Mouse (Mus musculus): ENCODE measurements at regions not wholly inside any gene's neighbourhood (a gene's known extent, or its start where the extent isn't known, plus 50 kb on each side); places are given as distances from the start of the nearest gene placed in this dataset.

DNA sequence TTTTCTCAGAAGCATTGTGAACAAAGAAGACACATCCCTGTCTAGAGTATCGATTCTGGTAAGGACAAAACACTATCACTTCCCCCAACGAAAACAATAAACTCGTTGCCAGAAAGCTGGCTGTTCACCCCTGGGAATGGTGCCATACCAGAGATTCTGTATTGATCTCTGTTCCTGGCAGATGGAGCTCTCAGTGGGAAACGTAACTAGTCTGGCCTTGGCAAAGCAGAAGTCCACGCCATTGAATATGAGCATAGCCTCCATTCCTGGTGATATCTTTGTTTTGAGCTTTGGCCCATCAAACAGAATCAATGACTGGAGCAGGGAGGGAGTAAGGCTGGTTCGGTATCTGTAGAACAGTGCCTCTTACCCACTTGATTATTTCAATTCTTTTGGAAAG lies 102.0 kb downstream of the S1pr1 start:
- dilution Hi-C loops (cut with MboI; ENCODE audit: extremely low pct_ligation_motif_present, extremely low pct_unique_long_range_greater_than_20kb, low sequenced_read_pairs): no loop called here
- Histone ChIP-seq H3K4me2 (ENCODE audit: insufficient read depth, low read depth, poor library complexity, severe bottlenecking) (no peak overlapping the region), H3K36me3 (replicated peaks in 1 of 2; ENCODE audit: control insufficient read depth in 1 of 2, insufficient read depth in 1 of 2, low read length in 1 of 2) (no peaks in the 10 kb centered on the region), H3K27me3 (replicated peaks) (no peaks in the 10 kb centered on the region), H3K27ac (ENCODE audit: insufficient read depth, low read depth) (no peak overlapping the region), H3K79me2 (replicated peaks; ENCODE audit: control insufficient read depth, extremely low read depth, insufficient read depth, poor library complexity, severe bottlenecking) (no peaks in the 10 kb centered on the region), H3K9ac (ENCODE audit: insufficient read depth, low read depth) (no peak overlapping the region), H3K4me3 (replicated peaks in 1 of 3; ENCODE audit: low read depth in 2 of 3, low read length in 2 of 3, poor library complexity in 1 of 3) (no peak overlapping the region), H3K9me3 (replicated peaks; ENCODE audit: low read length) (no peaks in the 10 kb centered on the region), H3K4me1 (ENCODE audit: control insufficient read depth in 1 of 2, insufficient read depth in 2 of 2) (peaks cover 3 to 4% of the 10 kb centered on the region in 2 experiments; a peak in 1 of 4 replicates)
- in situ Hi-C loops (cut with MboI; ENCODE audit: low pct_ligation_motif_present, low pct_unique_long_range_greater_than_20kb, low sequenced_read_pairs): no loop called here
- no peak for DNase-seq (ENCODE audit: extremely low read depth)
- TF ChIP-seq ZMIZ1 (IDR thresholded peaks at IDR 0.05; ENCODE audit: low read depth, low read length) (no peak), BHLHE40 (IDR thresholded peaks at IDR 0.05; ENCODE audit: low read depth, low read length) (no peak), USF1 (IDR thresholded peaks at IDR 0.05; ENCODE audit: low read depth, low read length) (no peak), ZNF384 (IDR thresholded peaks at IDR 0.05; ENCODE audit: low read depth, low read length) (no peak), PAX5 (IDR thresholded peaks at IDR 0.05; ENCODE audit: low read length) (no peak), SMC3 (IDR thresholded peaks at IDR 0.05; ENCODE audit: low read depth, low read length) (no peak), JUN (IDR thresholded peaks at IDR 0.05; ENCODE audit: insufficient read depth, low read depth, low read length) (no peak), MYC (IDR thresholded peaks at IDR 0.05; ENCODE audit: low read depth, low read length) (no peak), POLR2AphosphoS2 (IDR thresholded peaks at IDR 0.05; ENCODE audit: low read depth, low read length) (no peak), ZC3H11A (IDR thresholded peaks at IDR 0.05; ENCODE audit: low read depth, low read length) (no peak), TCF12 (IDR thresholded peaks at IDR 0.05; ENCODE audit: low read depth, low read length) (no peak), TBP (conservative IDR thresholded peaks at IDR 0.05; ENCODE audit: low read depth, low read length) (no peak)

GRCm38 (mm10) chr3:115608087-115608486 lies 106.8 kb downstream of the S1pr1 start:
- no peaks in the 10 kb centered on the region for H3K36me3 ChIP-seq (replicated peaks in 1 of 2; ENCODE audit: control insufficient read depth in 1 of 2, insufficient read depth in 1 of 2, low read length in 1 of 2)
- H3K4me2 ChIP-seq (ENCODE audit: insufficient read depth, low read depth, poor library complexity, severe bottlenecking): no peak overlapping the region
- H3K9ac ChIP-seq (ENCODE audit: insufficient read depth, low read depth): no peak overlapping the region
- dilution Hi-C loops (cut with MboI; ENCODE audit: extremely low pct_ligation_motif_present, extremely low pct_unique_long_range_greater_than_20kb, low sequenced_read_pairs): no loop called here
- DNase-seq (ENCODE audit: extremely low read depth): no peak
- H3K4me3 ChIP-seq (replicated peaks in 1 of 3; ENCODE audit: low read depth in 2 of 3, low read length in 2 of 3, poor library complexity in 1 of 3): no peak overlapping the region
- H3K27ac ChIP-seq (ENCODE audit: insufficient read depth, low read depth): no peak overlapping the region
- H3K9me3 ChIP-seq (replicated peaks; ENCODE audit: low read length): no peaks in the 10 kb centered on the region
- H3K27me3 ChIP-seq (replicated peaks): no peaks in the 10 kb centered on the region
- H3K79me2 ChIP-seq (replicated peaks; ENCODE audit: control insufficient read depth, extremely low read depth, insufficient read depth, poor library complexity, severe bottlenecking): no peaks in the 10 kb centered on the region
- in situ Hi-C loops (cut with MboI; ENCODE audit: low pct_ligation_motif_present, low pct_unique_long_range_greater_than_20kb, low sequenced_read_pairs): no loop called here
- H3K4me1 ChIP-seq (ENCODE audit: control insufficient read depth in 1 of 2, insufficient read depth in 2 of 2): no peaks in the 10 kb centered on the region
- no peak for TF ChIP-seq POLR2AphosphoS2 (IDR thresholded peaks at IDR 0.05; ENCODE audit: low read depth, low read length)
- no peak for TF ChIP-seq MXI1 (IDR thresholded peaks at IDR 0.05; ENCODE audit: low read depth, low read length)
- no peak for TF ChIP-seq BHLHE40 (IDR thresholded peaks at IDR 0.05; ENCODE audit: low read depth, low read length)
- no peak for TF ChIP-seq E2F4 (IDR thresholded peaks at IDR 0.05; ENCODE audit: insufficient replicate concordance, low read depth, low read length)
- TF ChIP-seq GABPA (IDR thresholded peaks at IDR 0.05; ENCODE audit: insufficient replicate concordance, low read depth, low read length): no peak
- no peak for TF ChIP-seq SMC3 (IDR thresholded peaks at IDR 0.05; ENCODE audit: low read depth, low read length)
- TF ChIP-seq SIN3A (IDR thresholded peaks at IDR 0.05; ENCODE audit: low read length): no peak
- TF ChIP-seq CHD2 (IDR thresholded peaks at IDR 0.05; ENCODE audit: low read length): no peak
- no peak for TF ChIP-seq ZMIZ1 (IDR thresholded peaks at IDR 0.05; ENCODE audit: low read depth, low read length)
- no peak for TF ChIP-seq JUN (IDR thresholded peaks at IDR 0.05; ENCODE audit: insufficient read depth, low read depth, low read length)
- no peak for TF ChIP-seq NELFE (IDR thresholded peaks at IDR 0.05; ENCODE audit: low read depth, low read length)
- TF ChIP-seq TCF12 (IDR thresholded peaks at IDR 0.05; ENCODE audit: low read depth, low read length): no peak
- TF ChIP-seq USF2 (conservative IDR thresholded peaks at IDR 0.05; ENCODE audit: low read depth, low read length): no peak
- TF ChIP-seq RCOR1 (conservative IDR thresholded peaks at IDR 0.05; ENCODE audit: low read depth, low read length): no peak
- no peak for TF ChIP-seq ZNF384 (IDR thresholded peaks at IDR 0.05; ENCODE audit: low read depth, low read length)
- TF ChIP-seq EP300 (IDR thresholded peaks at IDR 0.05; ENCODE audit: low read length): no peak
- no peak for TF ChIP-seq KAT2A (IDR thresholded peaks at IDR 0.05; ENCODE audit: insufficient replicate concordance, low read length)
- no peak for TF ChIP-seq ZKSCAN1 (IDR thresholded peaks at IDR 0.05; ENCODE audit: borderline replicate concordance, low read depth, low read length)
- TF ChIP-seq MEF2A (IDR thresholded peaks at IDR 0.05; ENCODE audit: borderline replicate concordance, low read depth, low read length): no peak

All from CH12.LX (cell line).